Mouse (Mus musculus) ovary, postnatal 14 days (tissue): ENCODE results near the gene Zfp189.

ENCODE experiments used
- DNase-seq: peaks from one replicate; pipeline ENCODE4 v3.0.0; 2022; ENCODE audit warnings: low spot score

Gene Zfp189

DNA sequence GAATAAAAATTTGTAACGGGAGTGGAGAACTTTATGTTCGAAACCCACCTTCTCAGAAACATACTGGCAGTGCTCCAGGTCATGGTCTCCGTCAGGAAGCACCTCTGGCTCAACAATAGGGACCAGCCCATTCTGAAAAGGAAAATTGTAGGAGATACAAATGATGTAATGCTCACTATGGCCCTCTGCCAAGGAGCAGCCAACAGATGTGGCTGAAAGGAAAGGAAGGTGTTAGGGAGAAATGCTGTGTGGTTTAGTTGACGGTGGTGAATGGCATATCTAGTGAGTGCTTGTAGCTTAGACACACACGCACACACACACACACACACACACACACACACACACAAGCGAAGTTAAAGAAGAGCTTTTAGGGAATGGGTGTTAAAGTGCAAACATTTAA is 18.7 kb downstream of the Zfp189 start:
- no peak for DNase-seq

DNA sequence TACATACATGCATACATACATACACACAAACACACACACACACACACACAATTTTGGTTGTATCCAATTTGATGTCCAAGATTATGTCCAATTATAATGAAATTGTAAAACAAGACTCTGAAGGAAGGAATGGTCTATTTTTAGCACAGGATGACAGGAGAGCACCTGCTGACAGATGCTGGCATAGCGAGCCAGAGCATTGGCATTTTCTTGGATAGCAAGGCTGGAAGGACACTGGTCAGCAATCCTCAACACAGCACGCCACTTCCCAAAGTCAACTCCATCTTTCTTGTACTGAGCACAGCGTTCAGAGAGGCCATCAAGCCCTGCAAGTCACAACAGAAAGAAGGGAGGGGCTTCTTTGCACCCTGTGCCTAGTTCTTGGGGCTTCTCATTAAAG is 20.0 kb downstream of the Zfp189 start:
- DNase-seq: no peak

- no peak for DNase-seq
These were observed 25.1 kb downstream of the Zfp189 start for GRCm38 (mm10) chr4:49546026-49546425.

GRCm38 (mm10) chr4:49546873-49547543 is 26.0 kb downstream of the Zfp189 start:
- DNase-seq: no peak

DNA sequence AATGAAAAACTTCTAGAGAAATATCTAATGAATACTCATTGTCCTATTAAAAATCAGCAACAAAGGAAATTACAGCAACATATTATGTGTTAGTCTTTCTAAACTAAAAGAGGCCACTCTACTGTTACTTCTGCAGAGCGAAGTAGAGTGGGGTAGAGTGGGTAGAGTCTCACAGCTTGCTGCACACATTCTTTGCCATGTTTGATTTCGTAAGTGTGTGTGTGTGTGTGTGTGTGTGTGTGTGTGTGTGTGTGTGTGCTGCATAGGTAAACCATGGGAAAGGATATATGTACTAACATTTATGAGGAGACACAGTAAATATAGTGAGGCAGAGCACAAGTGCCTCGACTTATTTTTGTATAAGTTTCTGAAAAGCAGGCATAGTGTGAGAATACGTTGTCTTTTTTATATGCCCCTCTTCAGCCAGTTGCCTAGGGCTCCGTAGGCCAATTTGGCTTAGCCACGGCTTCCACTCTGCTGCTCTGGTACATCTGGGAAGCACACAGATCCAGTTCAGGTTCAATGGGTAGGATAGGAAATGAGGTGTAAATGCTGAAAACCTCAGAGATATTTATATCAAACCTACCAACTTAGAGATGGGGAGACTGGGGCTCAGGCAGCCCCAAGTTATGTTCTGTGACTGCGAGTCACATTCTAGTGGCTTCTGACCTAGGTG is 26.7 kb downstream of the Zfp189 start:
- no peak for DNase-seq

DNA sequence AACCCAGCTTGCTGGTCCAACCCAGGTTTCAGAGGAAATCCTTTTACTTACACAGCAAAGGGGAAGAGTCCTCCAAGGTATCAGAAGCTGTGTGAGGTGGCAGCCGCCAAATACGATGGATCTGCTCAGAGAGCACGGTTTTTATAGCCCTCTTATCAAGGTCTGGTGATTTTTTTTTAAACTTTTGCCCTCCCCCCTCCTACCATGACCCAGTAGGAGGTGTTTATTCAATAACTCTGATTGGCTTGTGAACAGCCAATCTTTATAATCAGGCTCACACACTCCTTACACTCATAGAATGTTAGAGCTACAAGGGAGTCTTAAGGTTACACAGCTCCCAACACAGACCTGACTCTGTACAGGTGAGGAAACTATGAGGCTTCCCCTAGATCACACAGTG is 28.4 kb downstream of the Zfp189 start, which contains the start of gene Aldob:
Gene Aldob, minus strand, starts transcription at position 164 of the 400 bp plus-strand sequence.
- DNase-seq: no peak

- no peak for DNase-seq
These were observed 32.4 kb downstream of the Zfp189 start for GRCm38 (mm10) chr4:49553380-49553779.

DNA sequence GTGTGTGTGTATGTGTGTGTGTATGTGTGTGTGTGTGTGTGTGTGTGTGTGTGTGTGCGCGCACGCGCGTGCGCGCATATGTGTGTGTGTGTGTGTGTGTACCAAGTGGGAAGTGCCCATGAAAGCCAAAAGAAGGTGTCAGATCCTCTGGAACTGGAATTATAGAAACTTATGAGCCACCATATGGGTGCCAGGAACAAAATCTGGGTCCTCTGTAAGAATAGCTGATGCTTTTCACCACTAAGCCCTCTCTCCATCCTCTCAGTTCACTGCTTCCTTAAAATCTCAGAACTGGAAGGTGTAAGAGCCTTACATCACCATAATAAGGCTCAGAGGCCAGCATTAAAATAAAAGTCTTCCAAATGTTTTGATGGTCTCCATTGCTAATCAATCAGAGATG is 36.4 kb downstream of the Zfp189 start:
- DNase-seq: no peak

GRCm38 (mm10) chr4:49558181-49558580 is 37.2 kb downstream of the Zfp189 start:
- DNase-seq: no peak

GRCm38 (mm10) chr4:49559915-49560772 is 39.2 kb downstream of the Zfp189 start:
- DNase-seq: no peak

- DNase-seq: peak; percentile 45
These were observed 46.6 kb downstream of the Zfp189 start for GRCm38 (mm10) chr4:49567613-49568012.

DNA sequence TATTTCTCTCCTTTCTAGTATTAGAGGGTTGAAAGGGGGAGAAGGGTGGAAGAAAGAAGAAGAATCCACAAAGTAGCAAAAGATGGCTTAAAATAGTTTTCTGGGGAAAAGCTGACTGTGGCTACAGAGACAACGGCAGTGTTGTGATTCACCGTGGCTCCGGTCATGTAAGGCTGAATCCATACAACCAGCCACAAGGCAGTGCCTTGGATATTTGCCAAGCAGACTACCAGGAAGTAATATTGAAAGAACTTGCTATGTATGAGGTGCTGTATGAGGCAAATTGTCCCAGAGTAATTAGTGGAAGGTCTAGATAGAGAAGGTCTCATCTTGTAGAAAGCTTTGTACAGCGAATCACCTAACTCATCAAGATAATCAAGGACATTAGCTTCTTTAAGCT is 51.2 kb downstream of the Zfp189 start:
- no peak for DNase-seq
